Mouse (Mus musculus) kidney, adult 2 months (tissue): ENCODE measurements around the gene Bace1. TPM values are rescaled to one million over a fixed set of nuclear protein-coding genes. Genes with fewer than 3 reads are reported as not detected.

ENCODE experiments used
- DNase-seq: peaks from one replicate; pipeline ENCODE4 v3.0.0; 2021
- H3K27ac ChIP-seq: fragments of 200-500 bp; 2 replicates; pipeline ENCODE4 v1.5.1; 2012; ENCODE audit warnings: low read depth, low read length, control low read depth, inconsistent platforms; ENCODE audit not compliant: insufficient read depth
- H3K27me3 ChIP-seq: fragments of 200-500 bp; replicated peaks from 2 replicates; pipeline ENCODE4 v1.6.1; 2012; ENCODE audit warnings: mild to moderate bottlenecking, moderate library complexity, low read length, inconsistent platforms; ENCODE audit not compliant: control insufficient read depth, insufficient read depth
- H3K36me3 ChIP-seq: fragments of 200-500 bp; 2 replicates; pipeline ENCODE4 v1.6.1; 2012; ENCODE audit warnings: mild to moderate bottlenecking, moderate library complexity, low read length, inconsistent platforms; ENCODE audit not compliant: control insufficient read depth, insufficient read depth
- H3K4me1 ChIP-seq: fragments of 200-500 bp; 2 replicates; pipeline ENCODE4 v1.6.1; 2011; ENCODE audit warnings: low read length; ENCODE audit not compliant: control insufficient read depth, insufficient read depth
- H3K4me3 ChIP-seq: fragments of 200-500 bp; 2 replicates; pipeline ENCODE4 v1.5.1; 2011; ENCODE audit warnings: mild to moderate bottlenecking, low read depth, low read length, control low read depth; ENCODE audit not compliant: insufficient read depth
- CTCF ChIP-seq: fragments of 200-500 bp; conservative IDR thresholded peaks from 2 replicates; pipeline ENCODE4 v1.5.1; 2011; ENCODE audit warnings: low read depth, mild to moderate bottlenecking, control low read depth, low read length, moderate library complexity, mixed read lengths; ENCODE audit not compliant: insufficient read depth, insufficient read length
- POLR2A ChIP-seq: fragments of 200-500 bp; IDR thresholded peaks from one replicate; pipeline ENCODE4 v1.6.1; 2011; ENCODE audit warnings: low read depth, low read length, control low read depth
- WGBS: fragments of 180-500 bp; shearing (Covaris S2); methylation state at CpG from one replicate; pipeline ENCODE4 v1.1.7; 2018; 5-methylcytosine and 5-hydroxymethylcytosine counted together
- polyA plus RNA-seq: library from polyadenylated mRNA; depleted of rRNA; stranded (reverse); fragments of >200 nt; gene quantifications from 2 replicates; pipeline ENCODE4 v1.2.3, GENCODE M21; 2012

The Bace1 gene
- polyA plus RNA-seq, 1 experiment: 26.8 TPM

DNA sequence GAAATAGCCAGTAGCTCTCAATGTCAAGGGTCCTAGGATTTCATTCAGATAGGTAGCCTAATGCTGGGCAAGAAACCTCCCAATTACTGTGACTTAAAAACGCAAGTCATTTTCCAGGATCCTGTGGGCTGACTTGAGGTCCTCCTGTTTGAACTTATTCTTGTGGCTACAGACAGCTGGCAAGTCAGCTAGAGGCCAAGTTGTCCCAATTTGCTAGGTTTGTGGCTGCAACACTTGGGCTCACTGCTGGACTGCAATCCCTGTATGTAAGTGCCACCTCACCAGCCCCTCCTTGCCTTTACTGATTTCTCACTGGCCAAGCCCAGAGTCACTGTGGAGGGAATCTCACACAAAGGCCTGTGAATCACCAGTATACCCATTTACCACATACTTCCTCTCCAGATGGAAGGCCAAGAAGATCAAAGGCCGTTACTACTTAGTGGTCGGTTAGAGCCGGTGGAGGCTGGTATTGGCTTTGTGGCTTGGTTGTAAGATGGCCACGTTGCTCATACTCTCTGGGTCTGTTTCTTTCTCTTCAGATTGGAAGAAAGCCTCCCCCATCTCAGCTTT lies 8.6 kb downstream of the Bace1 start:
- TF ChIP-seq POLR2A: no peak
- no peak for TF ChIP-seq CTCF
- Histone ChIP-seq H3K36me3 (no peaks in the 10 kb centered on the region), H3K4me1 (peaks cover 11% of the 10 kb centered on the region), H3K4me3 (no peak overlapping the region), H3K27ac (no peak overlapping the region), H3K27me3 (no peaks in the 10 kb centered on the region)
- 73% methylated on average over 5 of the region's 5 CpGs for WGBS
- DNase-seq: no peak

DNA sequence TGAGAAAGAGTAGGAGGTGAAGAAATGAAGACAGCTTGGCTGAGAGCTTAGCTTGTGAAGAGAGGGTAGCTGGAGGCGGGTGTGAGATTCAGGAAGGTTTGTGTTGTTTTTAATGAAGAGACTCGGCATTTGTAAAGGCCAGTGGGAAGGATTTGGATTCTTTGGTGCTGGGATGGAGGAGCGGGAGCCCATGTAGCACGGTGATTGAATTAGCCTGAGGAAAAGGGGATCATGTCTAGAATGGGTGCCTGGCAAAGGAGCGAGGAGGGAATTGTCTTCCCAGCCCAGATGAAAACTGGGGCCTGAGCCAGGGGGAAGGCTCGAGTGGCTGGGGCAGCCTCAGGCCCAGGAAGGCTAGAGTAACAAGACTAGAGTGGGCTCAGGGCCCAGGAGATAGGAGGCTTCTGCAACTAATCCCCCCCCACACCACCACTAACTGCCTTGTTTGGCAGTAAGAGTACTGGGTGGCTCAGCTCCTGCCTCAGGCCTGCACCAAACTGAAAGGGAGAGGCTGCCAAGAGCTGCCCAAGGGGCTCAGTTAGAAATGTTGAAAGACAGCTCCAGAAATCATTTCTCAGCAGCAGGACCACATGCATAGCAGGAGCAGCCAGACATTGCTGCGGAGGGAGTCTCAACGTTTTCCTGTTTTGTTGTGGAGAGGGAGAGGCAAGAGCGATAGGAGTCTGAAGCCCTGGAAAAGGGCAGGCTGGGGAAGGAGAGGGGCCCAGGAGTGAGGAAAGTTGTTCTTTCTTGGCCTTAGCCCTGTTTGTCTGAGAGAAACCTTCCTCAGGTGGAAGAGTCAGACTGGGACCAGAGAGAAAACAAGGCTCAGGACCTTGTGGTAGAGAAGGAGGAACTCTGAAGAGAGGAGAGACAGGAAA lies 11.4 kb downstream of the Bace1 start:
- Histone ChIP-seq H3K27me3 (no peaks in the 10 kb centered on the region), H3K4me1 (peaks cover 11% of the 10 kb centered on the region), H3K27ac (peak overlapping the region; percentile 41), H3K36me3 (no peaks in the 10 kb centered on the region), H3K4me3 (no peak overlapping the region)
- WGBS: 50% methylated on average over 9 of the region's 9 CpGs
- DNase-seq: peak; percentile 15
- TF ChIP-seq CTCF (no peak), POLR2A (no peak)

DNA sequence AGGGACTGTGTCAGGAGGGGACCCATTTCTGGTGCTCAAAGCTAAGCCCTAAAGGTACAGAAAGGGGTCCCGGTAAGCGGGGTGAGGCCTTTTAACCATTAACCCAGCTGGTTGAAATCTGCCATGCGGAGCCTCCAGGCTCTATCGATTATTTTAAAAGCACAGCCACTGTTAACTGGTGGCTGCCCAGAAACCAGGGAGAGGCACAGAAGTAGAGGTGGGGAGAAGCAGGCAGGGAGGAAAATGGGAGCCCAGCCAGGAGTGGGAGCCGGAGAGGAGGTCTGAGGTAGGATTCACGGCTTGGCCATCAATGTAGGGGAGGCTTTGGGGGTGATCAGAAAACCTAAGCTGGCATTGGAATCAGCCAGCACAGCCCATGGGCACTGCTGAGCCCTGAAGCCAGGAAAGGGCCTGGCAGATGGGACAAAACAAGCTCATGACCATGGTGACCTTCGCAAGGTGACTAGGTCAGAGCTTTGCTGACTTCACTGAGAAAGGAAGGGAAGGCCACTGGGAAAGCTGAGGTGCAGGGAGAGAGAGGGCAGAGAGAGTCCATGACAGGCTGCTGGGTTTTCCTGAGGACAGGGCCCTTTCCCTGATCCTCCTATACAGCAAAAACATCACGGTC lies 12.3 kb downstream of the Bace1 start:
- 31% methylated on average over 8 of the region's 8 CpGs for WGBS
- Histone ChIP-seq H3K36me3 (no peaks in the 10 kb centered on the region), H3K4me1 (peaks cover 11% of the 10 kb centered on the region), H3K27me3 (no peaks in the 10 kb centered on the region), H3K4me3 (no peak overlapping the region), H3K27ac (peak overlapping the region; percentile 41)
- DNase-seq: peak; percentile 25
- TF ChIP-seq POLR2A: no peak
- no peak for TF ChIP-seq CTCF

DNA sequence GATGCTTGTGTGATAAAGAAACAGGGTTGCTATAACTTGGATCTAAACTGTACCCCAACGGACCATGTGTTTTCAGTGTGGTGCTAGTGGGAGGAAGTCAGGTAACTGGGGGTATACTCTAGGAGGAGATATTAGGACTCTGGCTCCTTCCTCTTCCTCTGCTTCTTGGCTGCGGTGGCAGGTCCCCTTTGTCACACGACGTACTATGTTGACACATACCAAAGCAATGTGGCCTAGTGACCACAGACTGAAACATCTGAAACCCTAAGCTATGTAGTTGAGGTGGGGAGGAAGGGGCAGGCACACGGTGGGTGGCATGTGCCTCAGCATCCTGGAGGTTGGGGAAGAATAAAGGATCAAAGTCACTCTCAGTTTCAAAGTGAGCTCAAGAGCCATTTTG lies 12.9 kb downstream of the Bace1 start:
- H3K4me3 ChIP-seq: no peak overlapping the region
- no peak for DNase-seq
- TF ChIP-seq CTCF: no peak
- TF ChIP-seq POLR2A: no peak
- WGBS: 50% methylated on average over 5 of the region's 5 CpGs
- no peaks in the 10 kb centered on the region for H3K27me3 ChIP-seq
- H3K36me3 ChIP-seq: no peaks in the 10 kb centered on the region
- H3K4me1 ChIP-seq: peaks cover 11% of the 10 kb centered on the region
- peak overlapping the region; percentile 41 for H3K27ac ChIP-seq

DNA sequence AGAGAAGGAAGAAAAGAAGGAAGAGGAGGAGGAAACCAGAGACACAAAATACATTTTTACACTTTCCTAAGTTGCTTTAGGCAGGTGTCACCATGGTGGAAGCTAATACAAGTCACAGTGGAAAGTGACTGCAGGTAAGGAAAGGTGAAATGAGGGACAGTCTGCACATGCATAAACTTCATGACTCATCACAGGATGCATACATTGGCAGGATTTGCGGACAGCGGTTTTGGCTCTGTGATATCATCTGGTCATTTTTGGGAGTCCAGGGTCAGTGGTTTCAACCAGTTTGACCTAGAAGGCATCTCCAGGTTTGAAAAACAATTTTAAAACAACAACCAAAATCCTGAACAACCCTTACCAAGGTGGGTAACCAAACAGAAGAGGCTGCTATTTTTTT lies 13.4 kb downstream of the Bace1 start:
- Histone ChIP-seq H3K4me1 (peaks cover 11% of the 10 kb centered on the region), H3K36me3 (no peaks in the 10 kb centered on the region), H3K4me3 (no peak overlapping the region), H3K27me3 (no peaks in the 10 kb centered on the region), H3K27ac (no peak overlapping the region)
- WGBS: 91% methylated on average over 2 of the region's 2 CpGs
- TF ChIP-seq CTCF (no peak), POLR2A (no peak)
- no peak for DNase-seq

DNA sequence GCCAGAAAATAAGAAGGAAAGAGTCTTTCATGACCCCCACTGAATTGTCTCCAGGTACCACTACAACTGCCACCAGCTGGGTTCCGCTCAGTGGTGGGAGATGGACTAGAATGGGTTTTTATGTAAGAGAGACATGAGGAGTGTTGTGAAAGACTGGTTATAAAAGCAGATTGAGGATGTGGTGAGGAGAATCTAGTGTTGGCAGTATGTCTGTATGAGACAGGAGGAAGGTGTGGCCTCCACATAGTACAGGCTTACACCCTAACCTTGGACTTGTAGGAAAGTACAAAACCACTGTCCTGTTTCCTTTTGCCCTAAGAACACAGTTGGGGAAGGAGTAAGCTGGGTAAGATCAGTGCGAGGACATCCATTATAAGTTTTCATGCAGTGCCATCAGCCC lies 15.3 kb downstream of the Bace1 start:
- Histone ChIP-seq H3K4me3 (no peak overlapping the region), H3K27me3 (no peaks in the 10 kb centered on the region), H3K36me3 (no peaks in the 10 kb centered on the region), H3K27ac (no peak overlapping the region), H3K4me1 (peaks cover 11% of the 10 kb centered on the region)
- 96% methylated on average over 2 of the region's 2 CpGs for WGBS
- DNase-seq: no peak
- TF ChIP-seq CTCF: no peak
- TF ChIP-seq POLR2A: no peak

DNA sequence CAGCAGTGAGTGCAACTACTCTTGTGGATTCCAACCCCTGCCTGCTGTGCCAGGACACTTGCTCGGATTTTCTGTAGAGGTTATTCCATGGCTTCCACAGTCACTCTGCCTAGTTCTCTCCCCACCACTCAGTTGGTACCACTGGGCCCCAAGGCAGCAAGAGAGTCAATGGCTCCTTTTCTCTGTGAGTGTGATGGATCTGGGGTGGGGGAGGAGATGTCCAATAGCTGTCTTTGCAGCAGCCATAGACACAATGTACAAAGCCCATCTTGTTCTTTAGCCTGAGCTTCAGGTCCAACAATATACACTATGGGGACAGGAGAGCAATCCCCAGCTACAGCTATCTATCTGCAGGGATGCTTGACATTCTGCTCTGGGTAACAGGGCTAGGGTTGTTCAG lies 15.8 kb downstream of the Bace1 start:
- Histone ChIP-seq H3K27ac (no peak overlapping the region), H3K27me3 (no peaks in the 10 kb centered on the region), H3K4me3 (no peak overlapping the region), H3K36me3 (no peaks in the 10 kb centered on the region), H3K4me1 (peaks cover 11% of the 10 kb centered on the region)
- WGBS: 94% methylated on average over 1 of the region's 1 CpGs
- no peak for TF ChIP-seq CTCF
- no peak for TF ChIP-seq POLR2A
- no peak for DNase-seq

DNA sequence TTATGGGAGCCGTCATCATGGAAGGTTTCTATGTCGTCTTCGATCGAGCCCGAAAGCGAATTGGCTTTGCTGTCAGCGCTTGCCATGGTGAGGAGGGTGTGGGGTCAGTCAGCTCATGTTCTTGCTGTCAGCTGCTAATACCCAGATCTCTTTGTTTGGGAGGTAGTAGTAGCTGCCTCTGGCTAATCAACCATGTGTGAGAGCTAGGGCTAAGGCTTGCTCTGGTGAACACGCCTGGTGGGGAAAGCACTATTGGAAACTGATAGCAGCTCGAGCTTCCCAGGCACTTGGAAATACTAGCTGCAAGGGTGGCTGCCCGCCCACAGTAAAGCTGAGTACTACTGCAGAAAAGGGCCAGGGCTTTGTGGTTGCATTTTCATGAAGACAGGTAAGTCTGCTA lies 21.0 kb downstream of the Bace1 start:
- 66% methylated on average over 10 of the region's 10 CpGs for WGBS
- H3K27me3 ChIP-seq: no peaks in the 10 kb centered on the region
- H3K4me1 ChIP-seq: no peaks in the 10 kb centered on the region
- TF ChIP-seq POLR2A: no peak
- no peak for TF ChIP-seq CTCF
- H3K27ac ChIP-seq: no peak overlapping the region
- DNase-seq: no peak
- H3K36me3 ChIP-seq: peaks cover 3% of the 10 kb centered on the region
- no peak overlapping the region for H3K4me3 ChIP-seq
